Mouse (Mus musculus) gastrocnemius, adult 18-20 months (tissue): ENCODE data around the gene Yap1. TPM values are rescaled to one million over a fixed set of nuclear protein-coding genes. Genes with fewer than 3 reads are reported as not detected.
"Not testable (repeated sequence)": the region's sequence is repeated elsewhere in the genome, so short reads cannot be mapped to it uniquely, and the experiment has no call there.

Experiments
- DNase-seq: peaks from one replicate; pipeline ENCODE4 v3.0.0; 2021; ENCODE audit warnings: low spot score
- total RNA-seq, 2 experiments: library from RNA; stranded (reverse); gene quantifications; 2 replicates each; pipeline ENCODE4 v1.2.3; 2021

The Yap1 gene
- total RNA-seq, 2 experiments from 2014 or later: 36.9 to 40.5 TPM

- DNase-seq: no peak
These were observed 76.1 kb downstream of the Yap1 start for GRCm38 (mm10) chr9:7928207-7928793.

DNA sequence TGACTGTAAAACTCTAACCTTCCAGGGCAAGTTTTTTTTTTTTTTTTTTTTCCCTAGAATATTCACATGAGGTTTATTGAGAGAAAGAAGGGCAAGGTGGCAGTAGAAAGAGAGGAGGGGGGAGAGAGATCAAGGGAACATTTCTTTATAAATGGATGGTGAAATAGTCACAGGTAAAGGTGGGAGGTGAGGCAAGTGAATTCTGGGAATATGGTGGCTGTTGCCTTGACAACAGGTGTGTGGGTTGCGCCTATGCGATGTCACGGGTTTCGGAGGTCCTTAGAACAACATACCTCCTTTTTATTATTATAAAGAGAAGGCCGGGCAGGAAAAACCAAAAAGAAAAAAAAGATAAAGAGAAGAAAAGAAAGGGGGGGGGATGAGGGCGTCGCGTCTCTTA, 89.5 kb downstream of the Yap1 start:
- DNase-seq: no peak

DNA sequence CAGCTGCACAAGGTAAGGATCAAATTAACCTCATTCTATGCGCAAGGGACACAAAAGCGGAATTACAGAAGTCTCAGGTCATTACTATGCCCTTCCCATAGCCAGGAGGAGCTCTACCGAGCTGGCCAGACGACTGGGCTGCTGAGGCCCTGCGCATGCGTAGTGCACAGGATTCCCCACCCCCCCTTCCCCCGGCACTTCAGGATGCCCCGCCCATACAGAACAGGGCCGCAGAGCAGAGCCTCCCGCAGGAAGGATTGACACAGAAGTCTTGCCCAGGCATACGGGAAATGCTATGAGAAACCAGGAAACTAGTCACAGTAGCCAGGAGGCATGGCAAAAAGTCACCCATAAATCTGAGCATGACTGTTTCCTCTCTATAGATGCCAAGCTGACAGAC, 89.9 kb downstream of the Yap1 start:
- peak; percentile 40 for DNase-seq

- no peak for DNase-seq
These were observed 90.4 kb downstream of the Yap1 start for GRCm38 (mm10) chr9:7913953-7914352.

GRCm38 (mm10) chr9:7907351-7907985, 96.9 kb downstream of the Yap1 start:
- DNase-seq: no peak

DNA sequence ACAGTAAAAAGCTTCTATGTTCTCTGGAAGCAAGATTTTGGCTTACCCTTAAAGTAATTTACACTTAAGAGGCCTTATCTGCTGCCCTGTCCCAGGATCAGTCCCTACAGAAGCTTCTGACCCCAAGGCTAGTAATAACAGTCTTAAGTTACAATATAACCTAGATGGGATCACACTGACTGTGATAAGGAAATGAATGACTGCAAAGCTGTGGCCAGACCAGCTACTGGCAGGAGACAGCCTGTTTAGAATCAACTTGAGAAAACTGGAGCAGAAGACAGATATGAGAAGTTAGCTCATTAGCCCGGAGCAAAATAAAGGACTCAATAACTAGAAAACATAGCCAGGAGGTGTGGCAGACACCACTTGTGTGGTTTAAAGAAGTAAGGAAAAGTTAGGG, 97.8 kb downstream of the Yap1 start:
- DNase-seq: no peak

DNA sequence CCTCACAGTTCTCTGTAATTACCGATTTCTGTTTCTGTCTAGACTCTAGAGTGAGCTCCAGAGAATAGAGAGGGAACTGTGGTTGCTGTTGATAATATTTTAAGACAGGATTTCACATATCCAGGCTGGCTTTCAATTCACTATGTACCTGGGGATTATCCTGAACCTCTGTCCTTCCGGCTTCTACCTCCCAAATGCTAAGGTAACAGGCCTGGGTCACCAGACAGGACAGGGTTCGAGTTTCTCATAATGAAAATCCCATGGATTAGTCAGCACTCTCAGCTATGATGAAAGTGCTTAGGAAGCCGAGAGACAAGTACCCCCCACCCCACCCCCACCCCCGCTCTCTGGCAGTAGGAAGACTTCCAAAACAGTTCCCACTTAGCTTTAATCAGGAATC, 100.6 kb downstream of the Yap1 start:
- DNase-seq: no peak

GRCm38 (mm10) chr9:7903262-7903661, 101.1 kb downstream of the Yap1 start:
- DNase-seq: no peak

DNA sequence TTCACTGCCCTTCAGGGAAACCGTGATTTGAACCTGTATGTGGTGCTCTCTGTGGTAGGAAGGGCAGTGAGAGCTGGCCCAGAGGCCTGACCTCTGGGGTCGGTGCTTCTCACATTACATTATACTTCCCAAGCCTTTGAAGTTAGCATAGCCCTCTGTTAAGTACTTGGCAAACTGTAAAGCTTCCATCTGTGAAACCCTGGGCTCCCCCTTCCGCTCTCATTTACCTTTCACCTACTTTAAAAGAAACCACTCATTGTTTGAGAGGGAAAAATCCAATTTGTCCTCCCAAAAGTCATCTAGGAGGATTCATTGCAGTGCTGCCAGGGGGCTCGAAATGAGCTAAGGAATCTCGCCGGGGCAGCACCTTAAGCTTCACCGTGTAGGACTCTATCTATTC, 102.1 kb downstream of the Yap1 start:
- no peak for DNase-seq

DNA sequence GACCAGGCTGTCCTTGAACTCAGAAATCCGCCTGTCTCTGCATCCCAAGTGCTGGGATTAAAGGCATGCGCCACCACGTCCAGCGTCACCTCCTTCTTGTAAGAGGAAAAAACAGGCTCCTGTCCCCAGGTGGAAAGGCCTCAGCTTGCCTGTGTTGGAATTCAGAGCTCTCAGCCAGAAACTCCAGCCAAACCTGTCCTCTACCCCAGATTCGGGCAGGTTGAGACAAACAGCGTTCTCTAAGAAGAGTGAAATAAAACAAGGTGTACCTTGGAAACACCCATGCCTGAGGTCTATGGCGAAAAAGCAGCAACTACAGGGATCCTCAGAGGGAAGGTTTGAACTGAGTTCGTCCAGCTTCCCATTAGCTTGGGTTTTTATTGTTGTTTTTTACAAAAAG, 103.4 kb downstream of the Yap1 start:
- DNase-seq: no peak

GRCm38 (mm10) chr9:7897502-7897901, 106.9 kb downstream of the Yap1 start:
- peak; percentile 75 for DNase-seq

- not testable (repeated sequence) for DNase-seq
These were observed 112.6 kb downstream of the Yap1 start for GRCm38 (mm10) chr9:7891796-7892195.

GRCm38 (mm10) chr9:7891177-7891576, 113.2 kb downstream of the Yap1 start:
- no peak for DNase-seq

- no peak for DNase-seq
These were observed 120.0 kb downstream of the Yap1 start for GRCm38 (mm10) chr9:7884346-7884745.

- no peak for DNase-seq
These were observed 122.0 kb downstream of the Yap1 start for GRCm38 (mm10) chr9:7882304-7882865.

Other genes starting within 250 kb of the Yap1 start
- gene Tmem123, start 240.6 kb downstream of the Yap1 start, total RNA-seq: 10 to 100 TPM; 23.2 to 24.6 TPM
- 10 to 100 TPM; 17.5 to 21.1 TPM for gene Birc2, start 167.5 kb downstream of the Yap1 start, total RNA-seq
- gene Birc3, start 131.4 kb downstream of the Yap1 start, total RNA-seq: 10 to 100 TPM in 1 of 2 experiments, 1 to 10 TPM in 1; 7.4 to 10.3 TPM
- under 1 TPM; 0.50 to 0.64 TPM for gene Cfap300, start 38.2 kb upstream of the Yap1 start, total RNA-seq
- 1 to 10 TPM in 1 of 2 experiments, under 1 TPM in 1; 0.71 to 1.1 TPM for gene Cep126, start 129.7 kb upstream of the Yap1 start, total RNA-seq